Mouse (Mus musculus): ENCODE results near the gene Gins1. TPM values are rescaled to one million over a fixed set of nuclear protein-coding genes. Genes with fewer than 3 reads are reported as not detected.

Gene Gins1
- polyA plus RNA-seq, 1 experiment from 2014 or later, result 32.4 TPM

GRCm38 (mm10) chr2:150971856-150972255 lies 66.7 kb downstream of the Gins1 start:
- ATAC-seq, result no peak
- H3K9ac ChIP-seq, result no peak overlapping the region
- peaks cover 8% of the 10 kb centered on the region; the same call in 1 of the 2 replicates for H3K36me3 ChIP-seq
- no peaks in the 10 kb centered on the region for H3K27me3 ChIP-seq (replicated peaks)
- H3K4me3 ChIP-seq (replicated peaks), result no peak overlapping the region
- no peak overlapping the region for H3K4me2 ChIP-seq (replicated peaks)
- no peaks in the 10 kb centered on the region for H3K4me1 ChIP-seq (replicated peaks)
- no peak overlapping the region for H3K27ac ChIP-seq
- H3K9me3 ChIP-seq, result no peaks in the 10 kb centered on the region
- 91% methylated on average over 7 of the region's 7 CpGs for WGBS

- H3K4me2 ChIP-seq (replicated peaks), result no peak overlapping the region
- no peak for ATAC-seq
- no peaks in the 10 kb centered on the region for H3K27me3 ChIP-seq (replicated peaks)
- H3K9me3 ChIP-seq, result no peaks in the 10 kb centered on the region
- no peak overlapping the region for H3K4me3 ChIP-seq (replicated peaks)
- WGBS, result 85% methylated on average over 3 of the region's 3 CpGs
- peaks cover 8% of the 10 kb centered on the region; the same call in 1 of the 2 replicates for H3K36me3 ChIP-seq
- no peak overlapping the region for H3K27ac ChIP-seq
- no peak overlapping the region for H3K9ac ChIP-seq
- no peaks in the 10 kb centered on the region for H3K4me1 ChIP-seq (replicated peaks)
Measured at GRCm38 (mm10) chr2:150972681-150973080, 67.5 kb downstream of the Gins1 start.

- H3K36me3 ChIP-seq, result peaks cover 5% of the 10 kb centered on the region; the same call in 1 of the 2 replicates
- no peak overlapping the region for H3K27ac ChIP-seq
- no peak overlapping the region for H3K4me2 ChIP-seq (replicated peaks)
- no peaks in the 10 kb centered on the region for H3K9me3 ChIP-seq
- H3K27me3 ChIP-seq (replicated peaks), result no peaks in the 10 kb centered on the region
- H3K4me1 ChIP-seq (replicated peaks), result no peaks in the 10 kb centered on the region
- no peak overlapping the region for H3K9ac ChIP-seq
- no peak for ATAC-seq
- H3K4me3 ChIP-seq (replicated peaks), result no peak overlapping the region
- WGBS, result 85% methylated on average over 8 of the region's 8 CpGs
Measured at GRCm38 (mm10) chr2:150973401-150974115, 68.4 kb downstream of the Gins1 start.

GRCm38 (mm10) chr2:150976871-150977270 lies 71.7 kb downstream of the Gins1 start:
- no peaks in the 10 kb centered on the region for H3K27me3 ChIP-seq (replicated peaks)
- 88% methylated on average over 5 of the region's 5 CpGs for WGBS
- H3K9me3 ChIP-seq, result no peaks in the 10 kb centered on the region
- no peak overlapping the region for H3K9ac ChIP-seq
- H3K4me3 ChIP-seq (replicated peaks), result no peak overlapping the region
- H3K36me3 ChIP-seq, result peaks cover 5% of the 10 kb centered on the region; the same call in 1 of the 2 replicates
- no peaks in the 10 kb centered on the region for H3K4me1 ChIP-seq (replicated peaks)
- no peak overlapping the region for H3K4me2 ChIP-seq (replicated peaks)
- no peak for ATAC-seq
- H3K27ac ChIP-seq, result no peak overlapping the region

GRCm38 (mm10) chr2:150977676-150978075 lies 72.5 kb downstream of the Gins1 start:
- Histone ChIP-seq H3K27me3 (replicated peaks) (no peaks in the 10 kb centered on the region), H3K4me1 (replicated peaks) (no peaks in the 10 kb centered on the region), H3K27ac (no peak overlapping the region), H3K9me3 (no peaks in the 10 kb centered on the region), H3K36me3 (peaks cover 5% of the 10 kb centered on the region; the same call in 1 of the 2 replicates), H3K4me2 (replicated peaks) (no peak overlapping the region), H3K9ac (no peak overlapping the region), H3K4me3 (replicated peaks) (no peak overlapping the region)
- no peak for ATAC-seq
- 91% methylated on average over 6 of the region's 6 CpGs for WGBS

GRCm38 (mm10) chr2:150978791-150979190 lies 73.6 kb downstream of the Gins1 start:
- H3K4me2 ChIP-seq (replicated peaks), result no peak overlapping the region
- H3K9ac ChIP-seq, result no peak overlapping the region
- no peak overlapping the region for H3K27ac ChIP-seq
- WGBS, result 83% methylated on average over 3 of the region's 3 CpGs
- no peaks in the 10 kb centered on the region for H3K27me3 ChIP-seq (replicated peaks)
- H3K36me3 ChIP-seq, result peaks cover 4% of the 10 kb centered on the region; the same call in 1 of the 2 replicates
- H3K4me3 ChIP-seq (replicated peaks), result no peak overlapping the region
- H3K9me3 ChIP-seq, result no peaks in the 10 kb centered on the region
- ATAC-seq, result no peak
- H3K4me1 ChIP-seq (replicated peaks), result no peaks in the 10 kb centered on the region; the same call in 1 of the 2 replicates

- 79% methylated on average over 14 of the region's 14 CpGs for WGBS
- ATAC-seq, result no peak
- H3K27me3 ChIP-seq (replicated peaks), result no peaks in the 10 kb centered on the region
Measured at GRCm38 (mm10) chr2:150979861-150980620, 74.8 kb downstream of the Gins1 start.

More at GRCm38 (mm10) chr2:150979861-150980620, 74.8 kb downstream of the Gins1 start:
- H3K4me2 ChIP-seq (replicated peaks), result no peak overlapping the region
- no peaks in the 10 kb centered on the region; the same call in 1 of the 2 replicates for H3K4me1 ChIP-seq (replicated peaks)
- no peak overlapping the region for H3K27ac ChIP-seq
- no peak overlapping the region for H3K9ac ChIP-seq
- H3K4me3 ChIP-seq (replicated peaks), result no peak overlapping the region
- no peaks in the 10 kb centered on the region for H3K36me3 ChIP-seq
- no peaks in the 10 kb centered on the region for H3K9me3 ChIP-seq

Other genes starting within 250 kb of the Gins1 start
- gene Acss1, start 236.9 kb upstream of the Gins1 start, polyA plus RNA-seq (2015; fragmentation: Nextera tagmentation; extraction: Ambion mirVana), result 20.4 and 24.6 TPM in 2 replicates
- not detected in 2 replicates for gene Vsx1, start 216.0 kb upstream of the Gins1 start, polyA plus RNA-seq (2015; fragmentation: Nextera tagmentation; extraction: Ambion mirVana)
- 26.5 and 28.3 TPM in 2 replicates for gene Entpd6, start 156.4 kb upstream of the Gins1 start, polyA plus RNA-seq (2015; fragmentation: Nextera tagmentation; extraction: Ambion mirVana)
- gene Pygb, start 118.7 kb upstream of the Gins1 start, polyA plus RNA-seq (2015; fragmentation: Nextera tagmentation; extraction: Ambion mirVana), result 85.8 and 86.2 TPM in 2 replicates
- 52.5 and 53.3 TPM in 2 replicates for gene Abhd12, start 659 bp upstream of the Gins1 start, polyA plus RNA-seq (2015; fragmentation: Nextera tagmentation; extraction: Ambion mirVana)
- gene Ninl, start 134.0 kb downstream of the Gins1 start, polyA plus RNA-seq (2015; fragmentation: Nextera tagmentation; extraction: Ambion mirVana), result 6.5 and 6.7 TPM in 2 replicates
- gene Nanp, start 134.0 kb downstream of the Gins1 start, polyA plus RNA-seq (2015; fragmentation: Nextera tagmentation; extraction: Ambion mirVana), result 53.8 and 61.2 TPM in 2 replicates
- gene Gm14151, start 186.9 kb downstream of the Gins1 start, polyA plus RNA-seq (2015; fragmentation: Nextera tagmentation; extraction: Ambion mirVana), result not detected in 2 replicates
- gene Gm14147, start 192.8 kb downstream of the Gins1 start, polyA plus RNA-seq (2015; fragmentation: Nextera tagmentation; extraction: Ambion mirVana), result not detected in 2 replicates

Measured in intestine, embryonic 15.5 days (tissue).